Mouse (Mus musculus): ENCODE data around the gene Acacb. TPM values are rescaled to one million over a fixed set of nuclear protein-coding genes. Genes with fewer than 3 reads are reported as not detected.

The Acacb gene
- polyA plus RNA-seq, 1 experiment from 2014 or later = 2.3 TPM

GRCm38 (mm10) chr5:114298212-114298894 lies 152.0 kb downstream of the Acacb start:
- no peaks in the 10 kb centered on the region for H3K27me3 ChIP-seq (ENCODE audit: insufficient read depth, low read length)
- peak; percentile 84 for DNase-seq
- 51% methylated on average over 18 of the region's 18 CpGs for WGBS
- H3K4me3 ChIP-seq (ENCODE audit: low read depth, low read length) = no peak overlapping the region
- ATAC-seq (ENCODE audit: insufficient read depth) = no peak
- no peak overlapping the region for H3K27ac ChIP-seq (ENCODE audit: low read depth)
- no peak overlapping the region for H3K4me2 ChIP-seq
- TF ChIP-seq CTCF (IDR thresholded peaks at IDR 0.05; ENCODE audit: low read depth) = no peak
- no peak overlapping the region for H3K9ac ChIP-seq
- H3K9me3 ChIP-seq (ENCODE audit: low read depth, low read length) = no peaks in the 10 kb centered on the region
- no peaks in the 10 kb centered on the region for H3K4me1 ChIP-seq (ENCODE audit: insufficient read depth)
- H3K36me3 ChIP-seq (ENCODE audit: insufficient read depth) = no peaks in the 10 kb centered on the region

GRCm38 (mm10) chr5:114299156-114299855 lies 153.0 kb downstream of the Acacb start:
- H3K4me3 ChIP-seq (ENCODE audit: low read depth, low read length) = no peak overlapping the region
- no peaks in the 10 kb centered on the region for H3K4me1 ChIP-seq (ENCODE audit: insufficient read depth)
- no peaks in the 10 kb centered on the region for H3K9me3 ChIP-seq (ENCODE audit: low read depth, low read length)
- 52% methylated on average over 22 of the region's 22 CpGs for WGBS
- no peak overlapping the region for H3K27ac ChIP-seq (ENCODE audit: low read depth)
- ATAC-seq (ENCODE audit: insufficient read depth) = no peak
- no peak for DNase-seq
- H3K27me3 ChIP-seq (ENCODE audit: insufficient read depth, low read length) = no peaks in the 10 kb centered on the region
- no peak overlapping the region for H3K4me2 ChIP-seq
- TF ChIP-seq CTCF (IDR thresholded peaks at IDR 0.05; ENCODE audit: low read depth) = no peak
- no peaks in the 10 kb centered on the region for H3K36me3 ChIP-seq (ENCODE audit: insufficient read depth)
- H3K9ac ChIP-seq = no peak overlapping the region

GRCm38 (mm10) chr5:114299883-114300610 lies 153.7 kb downstream of the Acacb start:
- no peak for DNase-seq
- 85% methylated on average over 24 of the region's 24 CpGs for WGBS
- no peaks in the 10 kb centered on the region for H3K27me3 ChIP-seq (ENCODE audit: insufficient read depth, low read length)
- H3K9ac ChIP-seq = no peak overlapping the region
- no peak for TF ChIP-seq CTCF (IDR thresholded peaks at IDR 0.05; ENCODE audit: low read depth)
- no peak for ATAC-seq (ENCODE audit: insufficient read depth)
- no peak overlapping the region for H3K4me2 ChIP-seq
- no peaks in the 10 kb centered on the region for H3K36me3 ChIP-seq (ENCODE audit: insufficient read depth)
- H3K27ac ChIP-seq (ENCODE audit: low read depth) = no peak overlapping the region
- H3K9me3 ChIP-seq (ENCODE audit: low read depth, low read length) = no peaks in the 10 kb centered on the region
- H3K4me3 ChIP-seq (ENCODE audit: low read depth, low read length) = no peak overlapping the region
- no peaks in the 10 kb centered on the region for H3K4me1 ChIP-seq (ENCODE audit: insufficient read depth)

Other genes with a start within 250 kb of the Acacb start
- gene Coro1c, start 237.8 kb upstream of the Acacb start, polyA plus RNA-seq (2014; fragmentation: Nextera tagmentation; extraction: Ambion mirVana) = 151 and 165 TPM in 2 replicates
- gene Ssh1, start 152.6 kb upstream of the Acacb start, polyA plus RNA-seq (2014; fragmentation: Nextera tagmentation; extraction: Ambion mirVana) = 25.0 and 29.9 TPM in 2 replicates
- gene Dao, start 142.8 kb upstream of the Acacb start, polyA plus RNA-seq (2014; fragmentation: Nextera tagmentation; extraction: Ambion mirVana) = not detected in 2 replicates
- gene Usp30, start 81.1 kb upstream of the Acacb start, polyA plus RNA-seq (2014; fragmentation: Nextera tagmentation; extraction: Ambion mirVana) = 10.7 and 10.8 TPM in 2 replicates
- 0.11 and 0.22 TPM in 2 replicates for gene Svop, start 55.0 kb upstream of the Acacb start, polyA plus RNA-seq (2014; fragmentation: Nextera tagmentation; extraction: Ambion mirVana)
- gene Alkbh2, start 18.3 kb upstream of the Acacb start, polyA plus RNA-seq (2014; fragmentation: Nextera tagmentation; extraction: Ambion mirVana) = 8.9 and 11.3 TPM in 2 replicates
- 44.0 and 44.2 TPM in 2 replicates for gene Ung, start 16.1 kb upstream of the Acacb start, polyA plus RNA-seq (2014; fragmentation: Nextera tagmentation; extraction: Ambion mirVana)
- 0.16 and 0.22 TPM in 2 replicates for gene Foxn4, start 127.3 kb downstream of the Acacb start, polyA plus RNA-seq (2014; fragmentation: Nextera tagmentation; extraction: Ambion mirVana)
- gene Myo1h, start 142.6 kb downstream of the Acacb start, polyA plus RNA-seq (2014; fragmentation: Nextera tagmentation; extraction: Ambion mirVana) = 2.5 and 2.8 TPM in 2 replicates
- 140 and 144 TPM in 2 replicates for gene Kctd10, start 234.0 kb downstream of the Acacb start, polyA plus RNA-seq (2014; fragmentation: Nextera tagmentation; extraction: Ambion mirVana)
- 56.3 and 59.3 TPM in 2 replicates for gene Ube3b, start 234.1 kb downstream of the Acacb start, polyA plus RNA-seq (2014; fragmentation: Nextera tagmentation; extraction: Ambion mirVana)